Mouse (Mus musculus): ENCODE data around the gene Dapk2. TPM values are rescaled to one million over a fixed set of nuclear protein-coding genes. Genes with fewer than 3 reads are reported as not detected.

The Dapk2 gene
- total RNA-seq, 1 experiment from 2014 or later: 2.5 TPM

GRCm38 (mm10) chr9:66240991-66241390, 83.0 kb downstream of the Dapk2 start:
- peak in 1 of 2 experiments; percentile 75; a peak in 3 of 4 replicates for ATAC-seq (replicated peaks in 1 of 2; ENCODE audit: insufficient read depth in 1 of 2, low FRiP score in 2 of 2, low TSS enrichment in 1 of 2, low read depth in 1 of 2, poor library complexity in 2 of 2, severe bottlenecking in 2 of 2)

GRCm38 (mm10) chr9:66241722-66242121, 83.7 kb downstream of the Dapk2 start:
- ATAC-seq (replicated peaks in 1 of 2; ENCODE audit: insufficient read depth in 1 of 2, low FRiP score in 2 of 2, low TSS enrichment in 1 of 2, low read depth in 1 of 2, poor library complexity in 2 of 2, severe bottlenecking in 2 of 2): no peak

DNA sequence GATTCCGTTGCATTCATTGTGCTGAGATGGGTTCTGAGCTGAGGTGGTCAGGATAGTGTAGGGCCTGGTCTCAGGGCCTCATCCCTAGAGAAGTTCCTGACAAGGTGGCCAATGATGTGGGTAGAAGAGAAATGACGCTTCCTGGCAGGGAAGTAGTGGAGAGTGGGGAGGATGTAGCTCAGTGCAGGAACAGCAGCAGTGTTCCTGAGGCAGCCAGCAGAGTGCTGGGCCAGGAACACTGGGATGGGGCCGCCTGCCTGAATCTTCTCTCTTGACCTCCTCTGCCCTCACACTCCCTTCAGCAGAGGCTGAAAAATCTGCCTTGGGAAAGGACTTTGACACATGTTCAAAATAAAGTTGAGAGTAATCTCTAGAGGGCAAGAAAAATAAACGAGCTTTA, 85.2 kb downstream of the Dapk2 start:
- no peak for ATAC-seq (replicated peaks in 1 of 2; ENCODE audit: insufficient read depth in 1 of 2, low FRiP score in 2 of 2, low TSS enrichment in 1 of 2, low read depth in 1 of 2, poor library complexity in 2 of 2, severe bottlenecking in 2 of 2)

DNA sequence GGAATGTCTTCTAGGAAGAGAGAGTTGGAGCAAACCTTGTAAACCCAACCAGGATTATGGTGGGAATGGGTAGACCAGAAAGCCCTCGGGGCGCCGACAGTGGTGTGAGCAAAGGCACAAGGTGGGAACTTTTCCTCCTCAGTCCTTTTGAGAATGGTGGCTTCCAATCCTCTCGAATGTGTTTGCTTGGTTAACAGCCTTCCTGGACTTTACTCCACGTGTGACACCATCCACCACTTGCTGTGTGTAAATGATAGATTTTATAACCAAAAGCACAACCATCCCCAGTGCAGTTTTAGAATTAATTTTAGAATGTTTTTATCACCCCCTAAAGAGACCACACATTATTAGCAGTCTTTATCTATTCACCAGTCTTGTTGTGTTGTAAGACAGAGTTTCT, 86.1 kb downstream of the Dapk2 start:
- no peak for ATAC-seq (replicated peaks in 1 of 2; ENCODE audit: insufficient read depth in 1 of 2, low FRiP score in 2 of 2, low TSS enrichment in 1 of 2, low read depth in 1 of 2, poor library complexity in 2 of 2, severe bottlenecking in 2 of 2)

- no peak for ATAC-seq (replicated peaks in 1 of 2; ENCODE audit: insufficient read depth in 1 of 2, low FRiP score in 2 of 2, low TSS enrichment in 1 of 2, low read depth in 1 of 2, poor library complexity in 2 of 2, severe bottlenecking in 2 of 2)
These were observed 87.7 kb downstream of the Dapk2 start for GRCm38 (mm10) chr9:66245707-66246106.

DNA sequence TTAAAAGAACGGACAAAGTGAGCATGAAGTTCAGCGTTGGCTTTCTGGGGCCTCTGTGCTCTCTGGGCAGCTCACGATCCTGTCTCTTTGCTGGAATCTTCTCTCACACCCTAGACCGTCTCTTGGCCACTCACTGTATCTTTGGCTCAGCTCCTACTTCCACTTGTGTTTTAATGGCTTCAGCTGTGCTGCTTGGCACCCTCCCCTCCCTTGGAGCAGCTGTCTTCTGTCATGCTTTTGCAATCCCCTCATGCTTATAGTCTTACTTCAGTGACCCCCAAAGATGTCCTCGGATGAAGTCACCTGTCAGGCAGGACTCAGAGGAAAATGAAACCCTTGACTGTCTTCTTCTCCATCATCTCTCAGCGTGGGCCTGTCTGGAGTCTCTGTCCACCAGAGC, 91.3 kb downstream of the Dapk2 start:
- no peak for ATAC-seq (replicated peaks in 1 of 2; ENCODE audit: insufficient read depth in 1 of 2, low FRiP score in 2 of 2, low TSS enrichment in 1 of 2, low read depth in 1 of 2, poor library complexity in 2 of 2, severe bottlenecking in 2 of 2)

- ATAC-seq (replicated peaks in 1 of 2; ENCODE audit: insufficient read depth in 1 of 2, low FRiP score in 2 of 2, low TSS enrichment in 1 of 2, low read depth in 1 of 2, poor library complexity in 2 of 2, severe bottlenecking in 2 of 2): no peak
These were observed 93.2 kb downstream of the Dapk2 start for GRCm38 (mm10) chr9:66251159-66251691.

- no peak for ATAC-seq (replicated peaks in 1 of 2; ENCODE audit: insufficient read depth in 1 of 2, low FRiP score in 2 of 2, low TSS enrichment in 1 of 2, low read depth in 1 of 2, poor library complexity in 2 of 2, severe bottlenecking in 2 of 2)
These were observed 103.7 kb downstream of the Dapk2 start for GRCm38 (mm10) chr9:66261741-66262140.

GRCm38 (mm10) chr9:66263701-66264100, 105.7 kb downstream of the Dapk2 start:
- ATAC-seq (replicated peaks in 1 of 2; ENCODE audit: insufficient read depth in 1 of 2, low FRiP score in 2 of 2, low TSS enrichment in 1 of 2, low read depth in 1 of 2, poor library complexity in 2 of 2, severe bottlenecking in 2 of 2): no peak

- no peak for ATAC-seq (replicated peaks in 1 of 2; ENCODE audit: insufficient read depth in 1 of 2, low FRiP score in 2 of 2, low TSS enrichment in 1 of 2, low read depth in 1 of 2, poor library complexity in 2 of 2, severe bottlenecking in 2 of 2)
These were observed 107.6 kb downstream of the Dapk2 start for GRCm38 (mm10) chr9:66265645-66266044.

DNA sequence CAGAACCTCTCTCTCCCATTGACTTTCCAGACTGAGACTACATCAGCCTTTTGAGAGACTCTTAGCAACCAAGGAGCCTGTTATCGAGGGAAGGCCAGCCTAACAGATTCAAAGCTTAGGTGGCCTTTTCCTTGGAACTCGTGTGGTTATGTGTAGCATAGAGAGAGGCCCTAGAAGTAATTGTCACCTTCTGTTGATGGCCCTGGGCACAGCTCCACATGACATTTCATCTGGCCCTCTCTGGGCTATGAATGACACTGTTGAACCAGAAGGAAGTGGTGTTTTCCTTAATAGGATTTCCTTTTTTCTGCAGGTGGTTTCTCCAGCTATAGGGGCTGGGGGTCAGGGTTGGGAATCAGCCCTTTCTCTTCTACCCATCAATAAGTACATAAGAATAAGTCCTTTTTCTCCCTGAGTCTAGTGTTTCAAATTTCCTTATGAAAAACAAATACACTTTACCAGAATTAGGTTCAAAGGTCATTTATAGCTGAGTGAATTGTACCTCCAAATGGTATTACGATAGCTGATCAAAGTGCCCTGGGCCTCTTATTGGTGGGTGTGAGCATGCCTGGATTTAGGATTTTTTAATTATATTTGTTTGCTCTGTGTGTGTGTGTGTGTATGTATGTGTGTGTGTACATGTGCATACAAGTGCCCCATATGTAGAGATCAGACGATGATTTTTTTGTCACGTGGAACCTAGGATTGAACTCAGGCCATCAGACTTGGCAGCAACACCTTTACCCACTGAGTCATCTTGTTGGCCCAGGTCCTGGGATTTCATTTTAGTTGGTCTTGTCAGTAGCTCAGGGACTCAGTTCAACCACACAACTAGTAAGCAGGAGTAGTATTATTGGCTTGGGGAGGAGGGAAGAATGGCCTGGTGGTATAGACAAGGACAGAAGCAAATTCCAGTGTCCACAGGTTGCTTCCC, 108.5 kb downstream of the Dapk2 start:
- ATAC-seq (replicated peaks in 1 of 2; ENCODE audit: insufficient read depth in 1 of 2, low FRiP score in 2 of 2, low TSS enrichment in 1 of 2, low read depth in 1 of 2, poor library complexity in 2 of 2, severe bottlenecking in 2 of 2): no peak

DNA sequence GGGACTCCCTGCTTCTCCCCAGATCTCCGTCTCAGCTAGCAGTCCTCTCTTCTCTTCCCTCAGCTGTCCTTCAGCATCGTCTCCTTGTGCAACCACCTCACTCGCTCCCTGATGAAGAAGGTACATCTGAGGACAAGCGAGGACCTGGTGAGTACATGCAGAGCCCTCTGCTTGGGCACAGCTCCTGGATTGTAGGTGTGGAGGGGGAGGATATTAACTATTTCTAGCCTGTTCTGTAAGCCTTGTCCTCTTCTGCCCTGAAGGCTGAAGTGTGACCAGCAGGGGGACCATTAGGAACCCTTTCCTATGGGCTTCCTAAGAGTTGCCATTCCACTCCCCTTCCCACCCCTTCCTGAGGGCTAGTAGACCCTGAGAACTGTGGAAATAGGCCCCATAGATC, 110.8 kb downstream of the Dapk2 start:
- no peak for ATAC-seq (replicated peaks in 1 of 2; ENCODE audit: insufficient read depth in 1 of 2, low FRiP score in 2 of 2, low TSS enrichment in 1 of 2, low read depth in 1 of 2, poor library complexity in 2 of 2, severe bottlenecking in 2 of 2)

DNA sequence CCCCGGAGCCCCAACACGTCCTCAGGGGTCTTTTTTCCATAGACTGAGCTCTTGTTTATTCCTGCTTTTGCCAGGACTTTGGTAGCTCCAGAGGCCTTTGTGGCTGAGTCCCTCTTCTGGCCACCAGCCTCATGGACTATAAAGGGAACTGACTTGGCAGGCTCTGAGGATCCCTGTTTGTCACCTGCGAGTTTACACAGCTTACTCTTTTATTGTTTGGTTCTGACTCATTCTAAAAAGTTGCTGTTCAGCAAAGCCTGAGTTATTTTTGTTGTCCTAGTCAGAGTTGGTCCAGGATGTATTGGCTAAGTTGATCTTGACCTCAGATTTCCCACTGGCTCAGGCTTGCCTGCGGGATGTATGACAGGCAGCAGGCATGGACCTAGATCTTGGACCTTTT, 112.0 kb downstream of the Dapk2 start:
- ATAC-seq (replicated peaks in 1 of 2; ENCODE audit: insufficient read depth in 1 of 2, low FRiP score in 2 of 2, low TSS enrichment in 1 of 2, low read depth in 1 of 2, poor library complexity in 2 of 2, severe bottlenecking in 2 of 2): no peak

- no peak for ATAC-seq (replicated peaks in 1 of 2; ENCODE audit: insufficient read depth in 1 of 2, low FRiP score in 2 of 2, low TSS enrichment in 1 of 2, low read depth in 1 of 2, poor library complexity in 2 of 2, severe bottlenecking in 2 of 2)
These were observed 113.7 kb downstream of the Dapk2 start for GRCm38 (mm10) chr9:66271726-66272125.

- ATAC-seq (replicated peaks in 1 of 2; ENCODE audit: insufficient read depth in 1 of 2, low FRiP score in 2 of 2, low TSS enrichment in 1 of 2, low read depth in 1 of 2, poor library complexity in 2 of 2, severe bottlenecking in 2 of 2): no peak
These were observed 115.6 kb downstream of the Dapk2 start for GRCm38 (mm10) chr9:66273632-66274031.

DNA sequence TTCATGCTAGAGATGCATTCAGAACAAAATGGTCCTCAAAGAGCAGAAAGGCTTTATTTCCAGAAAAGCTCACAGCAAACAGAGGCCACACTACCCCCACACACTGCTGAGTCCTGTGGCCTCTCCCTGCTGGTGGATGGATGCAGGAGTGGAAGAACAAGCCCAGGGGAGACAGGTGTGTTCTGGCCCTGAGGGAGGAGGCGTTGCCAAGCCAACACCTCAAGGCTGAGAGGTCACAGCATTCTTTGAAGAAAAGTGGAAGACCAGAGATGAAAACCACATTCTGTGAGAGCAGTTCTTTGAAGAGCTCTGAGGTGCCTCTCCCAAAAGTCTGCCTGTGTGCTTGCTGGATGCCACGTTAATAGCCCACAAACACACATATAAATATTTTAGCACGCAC, 116.6 kb downstream of the Dapk2 start:
- ATAC-seq (replicated peaks in 1 of 2; ENCODE audit: insufficient read depth in 1 of 2, low FRiP score in 2 of 2, low TSS enrichment in 1 of 2, low read depth in 1 of 2, poor library complexity in 2 of 2, severe bottlenecking in 2 of 2): no peak

DNA sequence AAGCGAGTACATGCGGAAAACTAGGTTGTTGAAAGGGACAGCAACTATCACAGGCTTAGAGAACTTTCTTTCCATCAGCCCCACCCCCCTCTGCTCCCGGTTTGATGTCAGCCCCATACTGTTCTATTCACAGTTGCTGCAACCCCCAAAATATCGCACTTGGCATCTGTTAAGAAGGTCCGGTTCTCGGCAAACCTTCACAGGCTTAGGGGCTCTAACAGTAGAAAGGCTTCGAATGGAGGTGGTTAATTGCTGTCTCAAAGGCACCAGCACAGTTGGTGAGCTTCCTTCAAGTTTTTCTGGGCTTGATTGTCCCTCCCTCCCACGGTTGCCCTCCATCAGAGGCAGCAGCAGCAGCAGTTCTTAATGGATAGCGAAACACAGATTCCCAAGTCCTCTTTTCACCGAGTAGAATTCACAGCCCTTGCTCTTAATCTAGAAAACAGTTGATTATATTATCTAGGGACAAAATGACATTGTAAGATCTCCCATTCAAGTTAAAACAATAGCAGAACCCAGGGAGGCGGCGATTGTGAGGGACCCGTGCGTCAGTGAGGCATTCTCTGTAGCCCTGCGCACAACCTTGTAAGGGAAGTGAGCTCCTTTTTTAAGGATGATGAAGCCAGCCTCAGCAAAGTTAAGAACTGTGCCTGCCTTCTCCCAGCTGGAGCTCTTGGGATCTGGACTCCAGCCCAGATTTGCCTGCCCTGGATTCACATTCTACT, 117.4 kb downstream of the Dapk2 start:
- ATAC-seq (replicated peaks in 1 of 2; ENCODE audit: insufficient read depth in 1 of 2, low FRiP score in 2 of 2, low TSS enrichment in 1 of 2, low read depth in 1 of 2, poor library complexity in 2 of 2, severe bottlenecking in 2 of 2): no peak

GRCm38 (mm10) chr9:66276062-66276461, 118.0 kb downstream of the Dapk2 start:
- ATAC-seq (replicated peaks in 1 of 2; ENCODE audit: insufficient read depth in 1 of 2, low FRiP score in 2 of 2, low TSS enrichment in 1 of 2, low read depth in 1 of 2, poor library complexity in 2 of 2, severe bottlenecking in 2 of 2): no peak

All from hematopoietic stem cell, adult 5-6 weeks (primary cell).